Comparison of ENCODE assay signal across 20 mouse cellular contexts in the genomic region with DNA sequence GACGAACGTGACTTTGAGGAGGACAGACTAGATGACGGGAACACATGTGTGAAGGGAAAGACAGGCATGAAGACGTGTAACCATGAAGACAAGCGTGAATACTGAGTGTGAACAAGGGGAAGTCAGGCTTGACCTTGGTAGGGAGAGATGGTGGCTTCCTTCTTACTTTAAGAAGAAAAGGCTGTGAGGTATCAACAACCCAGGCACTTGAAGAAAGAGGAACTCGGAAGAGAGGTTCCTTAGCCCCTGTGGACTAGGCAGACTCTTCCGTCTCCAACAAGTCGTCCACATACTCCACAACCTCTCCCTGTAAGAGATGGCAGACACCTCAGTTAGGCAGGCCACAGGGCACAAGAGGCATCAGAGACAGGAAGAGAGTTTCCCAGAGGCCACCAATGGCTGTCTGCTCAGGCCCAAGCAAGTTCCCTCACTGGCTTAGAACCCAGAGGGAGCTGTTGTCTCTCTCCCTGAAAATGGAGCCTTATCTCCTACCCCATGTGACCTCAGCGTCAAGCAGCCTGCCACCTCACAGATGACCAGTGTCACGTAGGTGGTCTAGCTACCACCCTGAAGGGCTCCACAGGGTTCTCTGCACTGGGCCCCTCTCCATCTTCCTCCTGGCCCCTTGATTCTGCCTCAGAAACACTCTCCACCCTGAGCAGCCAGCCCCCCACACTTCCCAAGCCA. TPM values are rescaled to one million over a fixed set of nuclear protein-coding genes. Genes with fewer than 3 reads are reported as not detected.
"Had no signal": no experiment of that assay in that cellular context is flagged by ENCODE, and none has a peak within 500 bp of the region (broad histone marks: within the 10 kb centered on the region; RNA-seq: fewer than 3 reads in every experiment).

No protein-coding gene starts in this region.

- H3K9me3 ChIP-seq: limb, embryonic 12.5 days; midbrain, embryonic 13.5 days had no signal

- H3K27me3 ChIP-seq: limb, embryonic 12.5 days; midbrain, embryonic 13.5 days had no signal

- H3K36me3 ChIP-seq: midbrain, embryonic 13.5 days had no signal

- H3K4me1 ChIP-seq: limb, embryonic 12.5 days; midbrain, embryonic 13.5 days had no signal

- ATAC-seq: midbrain, embryonic 13.5 days had no signal

- H3K4me2 ChIP-seq: limb, embryonic 12.5 days; lung, embryonic 14.5 days; midbrain, embryonic 13.5 days had no signal

- H3K9ac ChIP-seq: limb, embryonic 12.5 days; liver, embryonic 14.5 days; lung, embryonic 14.5 days; midbrain, embryonic 13.5 days had no signal

- H3K27ac ChIP-seq: kidney, postnatal 0 days; layer of hippocampus, adult 2 months; limb, embryonic 12.5 days; liver, embryonic 14.5 days; midbrain, embryonic 13.5 days had no signal

- H3K4me3 ChIP-seq: layer of hippocampus, adult 2 months; limb, embryonic 12.5 days; midbrain, embryonic 13.5 days had no signal

- DNase-seq: kidney, adult 18-20 months; kidney, postnatal 4 days; liver; lung, embryonic 14.5 days; lung, postnatal 10 days; lung, postnatal 4 days; right cerebral cortex, postnatal 25 days; thymus, adult 18-20 months; thymus, postnatal 14 days had no signal

RNA-seq across cellular contexts. Expression of gene Bcl2a1c, which starts 45.5 kb away (rescaled TPM):
- total RNA-seq: layer of hippocampus, adult 2 months; layer of hippocampus, postnatal 10 days; left cerebral cortex, postnatal 36 days; midbrain, postnatal 0 days had no signal
- polyA plus RNA-seq: limb, embryonic 12.5 days; liver, embryonic 14.5 days; lung, embryonic 14.5 days; midbrain, embryonic 13.5 days; midbrain, postnatal 0 days; neural tube, embryonic 14.5 days; small intestine, adult 2 months; stomach, embryonic 16.5 days had no signal
